Mouse (Mus musculus): Measurements from ENCODE around the gene Bri3.

Bri3 gene

GRCm38 (mm10) chr5:144234222-144234621 lies 10.0 kb upstream of the Bri3 start:
- no peak for DNase-seq (ENCODE audit: low spot score)

GRCm38 (mm10) chr5:144234714-144235113 lies 9.5 kb upstream of the Bri3 start:
- DNase-seq (ENCODE audit: low spot score), result no peak

- no peak for DNase-seq (ENCODE audit: low spot score)
Observed at GRCm38 (mm10) chr5:144238969-144239368, 5.3 kb upstream of the Bri3 start.

GRCm38 (mm10) chr5:144245592-144245991 lies 1.4 kb downstream of the Bri3 start:
- DNase-seq (ENCODE audit: low spot score), result no peak

GRCm38 (mm10) chr5:144246669-144247068 lies 2.4 kb downstream of the Bri3 start:
- DNase-seq (ENCODE audit: low spot score), result no peak

- no peak for DNase-seq (ENCODE audit: low spot score)
Observed at GRCm38 (mm10) chr5:144247307-144247706, 3.1 kb downstream of the Bri3 start.

- DNase-seq (ENCODE audit: low spot score), result peak; percentile 30
Observed at GRCm38 (mm10) chr5:144247906-144248585, 3.8 kb downstream of the Bri3 start.

GRCm38 (mm10) chr5:144249871-144250270 lies 5.6 kb downstream of the Bri3 start:
- no peak for DNase-seq (ENCODE audit: low spot score)

- no peak for DNase-seq (ENCODE audit: low spot score)
Observed at GRCm38 (mm10) chr5:144251876-144252577, 7.8 kb downstream of the Bri3 start.

GRCm38 (mm10) chr5:144253212-144253611 lies 9.0 kb downstream of the Bri3 start:
- no peak for DNase-seq (ENCODE audit: low spot score)

GRCm38 (mm10) chr5:144254122-144254810 lies 10.0 kb downstream of the Bri3 start:
- DNase-seq (ENCODE audit: low spot score), result peak; percentile 81

- DNase-seq (ENCODE audit: low spot score), result peak; percentile 85
Observed at GRCm38 (mm10) chr5:144254811-144255631, 10.8 kb downstream of the Bri3 start.

GRCm38 (mm10) chr5:144255632-144256540 lies 11.6 kb downstream of the Bri3 start:
- peak; percentile 53 for DNase-seq (ENCODE audit: low spot score)

- no peak for DNase-seq (ENCODE audit: low spot score)
Observed at GRCm38 (mm10) chr5:144256541-144256870, 12.3 kb downstream of the Bri3 start.

- DNase-seq (ENCODE audit: low spot score), result no peak
Observed at GRCm38 (mm10) chr5:144256888-144257287, 12.7 kb downstream of the Bri3 start.

- no peak for DNase-seq (ENCODE audit: low spot score)
Observed at GRCm38 (mm10) chr5:144257451-144258110, 13.3 kb downstream of the Bri3 start.

GRCm38 (mm10) chr5:144258131-144258611 lies 13.9 kb downstream of the Bri3 start:
- peak; percentile 37 for DNase-seq (ENCODE audit: low spot score)

- DNase-seq (ENCODE audit: low spot score), result no peak
Observed at GRCm38 (mm10) chr5:144258687-144259086, 14.4 kb downstream of the Bri3 start.

- no peak for DNase-seq (ENCODE audit: low spot score)
Observed at GRCm38 (mm10) chr5:144259228-144259627, 15.0 kb downstream of the Bri3 start.

GRCm38 (mm10) chr5:144260464-144260863 lies 16.2 kb downstream of the Bri3 start:
- no peak for DNase-seq (ENCODE audit: low spot score)

Measured in urinary bladder, postnatal 14 days (tissue).